ENCODE assay signal across 15 mouse cellular contexts in the genomic region with DNA sequence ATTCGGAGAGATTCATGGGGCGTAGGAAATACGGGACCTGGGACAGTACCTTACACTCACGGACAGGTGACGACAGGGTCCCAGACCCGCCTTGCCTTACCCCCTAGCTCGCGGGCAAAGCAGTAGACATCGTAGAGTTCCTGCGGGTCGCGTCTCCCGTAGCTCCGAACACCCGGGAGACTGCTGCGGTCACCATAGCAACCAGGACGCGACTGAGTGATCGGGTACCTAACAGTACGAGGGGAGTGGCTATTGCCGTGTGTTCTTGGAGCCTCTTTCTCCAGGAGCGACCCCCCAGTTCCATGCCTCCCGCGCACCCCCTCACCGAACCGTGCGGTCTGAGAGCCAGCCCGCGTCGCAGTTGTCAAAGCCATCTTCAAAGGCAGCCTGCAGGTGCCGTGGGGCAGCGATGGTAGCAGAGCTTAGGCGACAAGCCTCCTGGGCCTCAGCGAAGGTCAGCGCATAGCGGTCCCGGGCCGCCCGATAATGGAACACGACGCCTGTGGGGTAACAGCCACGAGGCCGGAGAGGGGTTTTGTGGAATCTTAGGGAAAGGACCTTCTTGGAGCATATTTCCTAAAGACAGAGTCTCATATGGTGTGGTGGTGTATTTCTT. TPM values are rescaled to one million over a fixed set of nuclear protein-coding genes. Genes with fewer than 3 reads are reported as not detected.
DNase-seq lines count a peak whose midpoint lies in the region; ATAC-seq and TF ChIP-seq lines count a peak whose summit lies in the region.
"Had no signal": no experiment of that assay in that cellular context is flagged by ENCODE, and none has a peak within 500 bp of the region (broad histone marks: within the 10 kb centered on the region; RNA-seq: fewer than 3 reads in every experiment).

No protein-coding gene starts in this region.

- no peaks in the 10 kb centered on the region for H3K36me3 ChIP-seq in kidney, embryonic 15.5 days
- H3K36me3 ChIP-seq in hindbrain, embryonic 16.5 days (ENCODE audit: control insufficient read depth, insufficient read depth, low read length) = peaks cover 31% of the 10 kb centered on the region
- H3K36me3 ChIP-seq in neural tube, embryonic 11.5 days (ENCODE audit: control insufficient read depth, insufficient read depth, low read length) = peaks cover 4% of the 10 kb centered on the region; the same call in 1 of the 2 replicates

- DNase-seq in kidney, postnatal 36 days = no peak
- peak; percentile 54 for DNase-seq in brain, embryonic 14.5 days (ENCODE audit: low read depth)
- peak; percentile 38 for DNase-seq in neural tube, embryonic 11.5 days (ENCODE audit: low spot score)
- DNase-seq in adrenal gland, adult 18-20 months (ENCODE audit: low spot score in 2 of 2) = no peak
- no peak for DNase-seq in liver
- no peak for DNase-seq in layer of hippocampus, postnatal 36 days
- DNase-seq: cerebellum, adult 2 months; gastrocnemius, postnatal 14 days; heart, postnatal 4 days had no signal

- ATAC-seq in kidney, embryonic 15.5 days (replicated peaks; ENCODE audit: low FRiP score) = no peak
- ATAC-seq in hindbrain, embryonic 16.5 days = peak; percentile 22; the same call in 1 of the 2 replicates
- ATAC-seq in neural tube, embryonic 11.5 days (ENCODE audit: insufficient read depth, low FRiP score, low TSS enrichment) = no peak

- no peak for TF ChIP-seq CTCF in brain, embryonic 14.5 days (IDR thresholded peaks at IDR 0.05; ENCODE audit: borderline replicate concordance, extremely low read depth, insufficient read depth, insufficient read length)

- H3K9me3 ChIP-seq in kidney, embryonic 15.5 days (replicated peaks) = no peaks in the 10 kb centered on the region
- H3K9me3 ChIP-seq in hindbrain, embryonic 16.5 days (ENCODE audit: control insufficient read depth, low read length) = no peaks in the 10 kb centered on the region
- H3K9me3 ChIP-seq in neural tube, embryonic 11.5 days (ENCODE audit: control insufficient read depth, low read length) = no peaks in the 10 kb centered on the region

- peak overlapping the region; percentile 16; the same call in 1 of the 2 replicates for H3K4me2 ChIP-seq in kidney, embryonic 15.5 days
- H3K4me2 ChIP-seq in hindbrain, embryonic 16.5 days (ENCODE audit: low read length) = no peak overlapping the region
- no peak overlapping the region for H3K4me2 ChIP-seq in neural tube, embryonic 11.5 days (ENCODE audit: low read depth)

- no peak overlapping the region; the same call in 1 of the 2 replicates for H3K4me3 ChIP-seq in kidney, embryonic 15.5 days (replicated peaks)
- H3K4me3 ChIP-seq in hindbrain, embryonic 16.5 days (ENCODE audit: low read length) = no peak overlapping the region
- H3K4me3 ChIP-seq in neural tube, embryonic 11.5 days (ENCODE audit: low read depth, low read length) = no peak overlapping the region
- H3K4me3 ChIP-seq: erythroblast, embryonic 14.5 days had no signal

- no peak for TF ChIP-seq POLR2A in brain, embryonic 14.5 days (IDR thresholded peaks at IDR 0.05; ENCODE audit: borderline replicate concordance, extremely low read depth, insufficient read depth, insufficient read length, poor library complexity, severe bottlenecking)

- peaks cover 91% of the 10 kb centered on the region for H3K27me3 ChIP-seq in kidney, embryonic 15.5 days
- no peaks in the 10 kb centered on the region for H3K27me3 ChIP-seq in hindbrain, embryonic 16.5 days (replicated peaks; ENCODE audit: control insufficient read depth, insufficient read depth, low read length)
- peaks cover 60% of the 10 kb centered on the region for H3K27me3 ChIP-seq in neural tube, embryonic 11.5 days (ENCODE audit: control insufficient read depth, insufficient read depth, low read length)
- H3K27me3 ChIP-seq: CH12.LX had no signal

- no peak overlapping the region for H3K9ac ChIP-seq in kidney, embryonic 15.5 days
- no peak overlapping the region for H3K9ac ChIP-seq in hindbrain, embryonic 16.5 days (ENCODE audit: low read depth, low read length)
- no peak overlapping the region for H3K9ac ChIP-seq in neural tube, embryonic 11.5 days (ENCODE audit: low read length)
- H3K9ac ChIP-seq: liver, embryonic 14.5 days had no signal

- H3K27ac ChIP-seq in kidney, embryonic 15.5 days = no peak overlapping the region
- no peak overlapping the region for H3K27ac ChIP-seq in hindbrain, embryonic 16.5 days (ENCODE audit: low read depth, low read length)
- no peak overlapping the region for H3K27ac ChIP-seq in neural tube, embryonic 11.5 days (ENCODE audit: low read depth, low read length)
- H3K27ac ChIP-seq: liver, embryonic 14.5 days had no signal

- WGBS in kidney, embryonic 15.5 days = 8% methylated on average over 43 of the region's 43 CpGs
- WGBS in hindbrain, embryonic 16.5 days = 10% methylated on average over 41 of the region's 43 CpGs
- 6% methylated on average over 43 of the region's 43 CpGs for WGBS in neural tube, embryonic 11.5 days

- H3K4me1 ChIP-seq in kidney, embryonic 15.5 days = peaks cover 12% of the 10 kb centered on the region
- peaks cover 16% of the 10 kb centered on the region for H3K4me1 ChIP-seq in hindbrain, embryonic 16.5 days (ENCODE audit: control insufficient read depth, insufficient read depth, low read depth, low read length)
- peaks cover 2% of the 10 kb centered on the region; the same call in 1 of the 2 replicates for H3K4me1 ChIP-seq in neural tube, embryonic 11.5 days (ENCODE audit: control insufficient read depth, insufficient read depth, low read length)

RNA-seq across cellular contexts. Expression of a gene that starts 8.2 kb away (rescaled TPM):
- polyA plus RNA-seq in kidney, embryonic 15.5 days (2015; fragmentation: Nextera tagmentation; extraction: Ambion mirVana) = 0.32 and 0.64 TPM in 2 replicates
- polyA plus RNA-seq in brain, embryonic 14.5 days (2012; rRNA removed) = 69.8 and 144 TPM in 2 replicates
- 178 and 200 TPM in 2 replicates for polyA plus RNA-seq in hindbrain, embryonic 16.5 days (2015; fragmentation: Nextera tagmentation; extraction: Ambion mirVana)
- polyA plus RNA-seq in neural tube, embryonic 11.5 days (2014; fragmentation: Nextera tagmentation; extraction: Ambion mirVana) = 55.8 and 59.7 TPM in 2 replicates
- total RNA-seq in adrenal gland, adult 18-20 months (2021) = 1 to 10 TPM in 1 of 2 experiments, under 1 TPM in 1; 0.13 to 2.6 TPM
- total RNA-seq in layer of hippocampus, postnatal 36 days (2021) = 100 to 1,000 TPM; 167 to 170 TPM
- polyA plus RNA-seq: erythroblast, embryonic 14.5 days had no signal

RNA-seq across cellular contexts. Expression of a gene that starts 18.6 kb away (rescaled TPM):
- 31.4 and 34.8 TPM in 2 replicates for polyA plus RNA-seq in kidney, embryonic 15.5 days (2015; fragmentation: Nextera tagmentation; extraction: Ambion mirVana)
- 17.5 and 24.0 TPM in 2 replicates for polyA plus RNA-seq in brain, embryonic 14.5 days (2012; rRNA removed)
- 46.7 and 51.6 TPM in 2 replicates for polyA plus RNA-seq in hindbrain, embryonic 16.5 days (2015; fragmentation: Nextera tagmentation; extraction: Ambion mirVana)
- polyA plus RNA-seq in neural tube, embryonic 11.5 days (2014; fragmentation: Nextera tagmentation; extraction: Ambion mirVana) = 18.9 and 20.6 TPM in 2 replicates
- 10 to 100 TPM; 19.0 to 24.0 TPM for total RNA-seq in adrenal gland, adult 18-20 months (2021)
- 10 to 100 TPM; 25.4 to 30.5 TPM for total RNA-seq in layer of hippocampus, postnatal 36 days (2021)

RNA-seq across cellular contexts. Expression of a gene that starts 26.4 kb away (rescaled TPM):
- polyA plus RNA-seq in kidney, embryonic 15.5 days (2015; fragmentation: Nextera tagmentation; extraction: Ambion mirVana) = 18.3 and 22.7 TPM in 2 replicates
- polyA plus RNA-seq in brain, embryonic 14.5 days (2012; rRNA removed) = 19.1 and 20.0 TPM in 2 replicates
- 12.3 and 12.5 TPM in 2 replicates for polyA plus RNA-seq in hindbrain, embryonic 16.5 days (2015; fragmentation: Nextera tagmentation; extraction: Ambion mirVana)
- 13.0 and 13.3 TPM in 2 replicates for polyA plus RNA-seq in neural tube, embryonic 11.5 days (2014; fragmentation: Nextera tagmentation; extraction: Ambion mirVana)
- 10 to 100 TPM; 13.0 to 17.4 TPM for total RNA-seq in adrenal gland, adult 18-20 months (2021)
- total RNA-seq in layer of hippocampus, postnatal 36 days (2021) = 10 to 100 TPM; 14.0 to 15.3 TPM

RNA-seq across cellular contexts. Expression of a gene that starts 26.8 kb away (rescaled TPM):
- polyA plus RNA-seq in kidney, embryonic 15.5 days (2015; fragmentation: Nextera tagmentation; extraction: Ambion mirVana) = 45.0 and 47.8 TPM in 2 replicates
- 93.3 and 126 TPM in 2 replicates for polyA plus RNA-seq in brain, embryonic 14.5 days (2012; rRNA removed)
- polyA plus RNA-seq in hindbrain, embryonic 16.5 days (2015; fragmentation: Nextera tagmentation; extraction: Ambion mirVana) = 56.4 and 57.1 TPM in 2 replicates
- polyA plus RNA-seq in neural tube, embryonic 11.5 days (2014; fragmentation: Nextera tagmentation; extraction: Ambion mirVana) = 52.1 and 52.2 TPM in 2 replicates
- 10 to 100 TPM; 54.8 to 59.2 TPM for total RNA-seq in adrenal gland, adult 18-20 months (2021)
- total RNA-seq in layer of hippocampus, postnatal 36 days (2021) = 10 to 100 TPM; 43.9 to 50.8 TPM

RNA-seq across cellular contexts. Expression of a gene that starts 27.0 kb away (rescaled TPM):
- polyA plus RNA-seq in kidney, embryonic 15.5 days (2015; fragmentation: Nextera tagmentation; extraction: Ambion mirVana) = 0.17 and 0.29 TPM in 2 replicates
- 0.22 and 0.33 TPM in 2 replicates for polyA plus RNA-seq in brain, embryonic 14.5 days (2012; rRNA removed)
- 0.85 and 1.2 TPM in 2 replicates for polyA plus RNA-seq in hindbrain, embryonic 16.5 days (2015; fragmentation: Nextera tagmentation; extraction: Ambion mirVana)
- polyA plus RNA-seq in neural tube, embryonic 11.5 days (2014; fragmentation: Nextera tagmentation; extraction: Ambion mirVana) = 0.39 and 0.58 TPM in 2 replicates
- under 1 TPM; 0.48 to 0.99 TPM for total RNA-seq in adrenal gland, adult 18-20 months (2021)
- total RNA-seq in layer of hippocampus, postnatal 36 days (2021) = under 1 TPM; 0.27 to 0.38 TPM
- total RNA-seq: layer of hippocampus, postnatal 25 days had no signal

Comparison
In these comparisons a context has a peak if more than half of its experiments do, and no peak if none do; other contexts are left out.
1. DNase-seq: peak in brain, embryonic 14.5 days (single experiment) and neural tube, embryonic 11.5 days (single experiment); none in kidney, postnatal 36 days (0 of 2), adrenal gland, adult 18-20 months (0 of 2), liver (single experiment) and layer of hippocampus, postnatal 36 days (0 of 2).
2. RNA of a gene that starts 8.2 kb away (polyA plus RNA-seq): 178 to 200 TPM in hindbrain, embryonic 16.5 days, 69.8 to 144 TPM in brain, embryonic 14.5 days and 55.8 to 59.7 TPM in neural tube, embryonic 11.5 days; 0.32 to 0.64 TPM in kidney, embryonic 15.5 days; every median in the first group is over 10 times any median in the second.